24 mouse cellular contexts compared by ENCODE assay signal in genomic region chr6:33259926-33260325, GRCm38 (mm10). TPM values are rescaled to one million over a fixed set of nuclear protein-coding genes. Genes with fewer than 3 reads are reported as not detected.
A peak's percentile ranks its signal among the peaks of the same experiment; 100 is the strongest.
DNase-seq lines count a peak whose midpoint lies in the region; ATAC-seq and TF ChIP-seq lines count a peak whose summit lies in the region.
"Had no signal": no experiment of that assay in that cellular context is flagged by ENCODE, and none has a peak within 500 bp of the region (broad histone marks: within the 10 kb centered on the region; RNA-seq: fewer than 3 reads in every experiment).

No protein-coding gene starts in this region.

- no peak overlapping the region for H3K4me2 ChIP-seq in liver, postnatal 0 days (ENCODE audit: low read depth, low read length)
- H3K4me2 ChIP-seq in liver, embryonic 13.5 days: no peak overlapping the region
- H3K4me2 ChIP-seq: embryonic facial prominence, embryonic 12.5 days; embryonic facial prominence, embryonic 15.5 days; heart, embryonic 11.5 days; hindbrain, embryonic 12.5 days; hindbrain, embryonic 15.5 days had no signal

- no peaks in the 10 kb centered on the region for H3K4me1 ChIP-seq in liver, postnatal 0 days (ENCODE audit: insufficient read depth)
- peaks cover 29% of the 10 kb centered on the region for H3K4me1 ChIP-seq in liver, embryonic 13.5 days (replicated peaks)
- H3K4me1 ChIP-seq: embryonic facial prominence, embryonic 15.5 days had no signal

- WGBS in liver, postnatal 0 days (ENCODE audit: insufficient replicate concordance): 72% methylated on average over 5 of the region's 5 CpGs
- WGBS in liver, embryonic 13.5 days (ENCODE audit: insufficient replicate concordance): 41% methylated on average over 5 of the region's 5 CpGs

- no peaks in the 10 kb centered on the region for H3K9me3 ChIP-seq in liver, postnatal 0 days (ENCODE audit: low read length)
- no peaks in the 10 kb centered on the region for H3K9me3 ChIP-seq in liver, embryonic 13.5 days (replicated peaks)
- H3K9me3 ChIP-seq: embryonic facial prominence, embryonic 12.5 days; embryonic facial prominence, embryonic 15.5 days; G1E; hindbrain, embryonic 12.5 days; hindbrain, embryonic 15.5 days had no signal

- no peak overlapping the region for H3K27ac ChIP-seq in liver, postnatal 0 days (ENCODE audit: low read depth)
- no peak overlapping the region for H3K27ac ChIP-seq in liver, embryonic 13.5 days
- H3K27ac ChIP-seq: embryonic facial prominence, embryonic 12.5 days; embryonic facial prominence, embryonic 15.5 days; heart, adult 2 months; hindbrain, embryonic 12.5 days; hindbrain, embryonic 15.5 days had no signal

- no peak for TF ChIP-seq CTCF in liver, postnatal 0 days (IDR thresholded peaks at IDR 0.05; ENCODE audit: low read depth)

- DNase-seq in liver: peak; percentile 18
- no peak for DNase-seq in liver, postnatal 0 days
- peak; percentile 22 for DNase-seq in liver, embryonic 13.5 days
- no peak for DNase-seq in thymus, postnatal 0 days (ENCODE audit: low spot score)
- DNase-seq in testis, postnatal 10 days (ENCODE audit: low spot score): no peak
- DNase-seq: adrenal gland, adult 2 months; adrenal gland, postnatal 14 days; B cell, adult 2 months; cerebellum, adult 11 months; cerebellum, adult 2 months; cerebellum, adult 9-11 months; cerebellum, postnatal 25 days; forebrain, postnatal 0 days; gastrocnemius, postnatal 25 days; heart, adult 2 months had no signal

- no peaks in the 10 kb centered on the region for H3K27me3 ChIP-seq in liver, postnatal 0 days (ENCODE audit: insufficient read depth, low read length)
- H3K27me3 ChIP-seq in liver, embryonic 13.5 days: no peaks in the 10 kb centered on the region
- H3K27me3 ChIP-seq: CH12.LX; embryonic facial prominence, embryonic 12.5 days; embryonic facial prominence, embryonic 15.5 days; hindbrain, embryonic 12.5 days; hindbrain, embryonic 15.5 days had no signal

- ATAC-seq in liver, postnatal 0 days: no peak
- no peak for ATAC-seq in liver, embryonic 13.5 days (ENCODE audit: low read depth)
- ATAC-seq in megakaryocyte-erythroid progenitor cell, adult 5-6 weeks (replicated peaks; ENCODE audit: low FRiP score, low TSS enrichment, poor library complexity, severe bottlenecking): peak; percentile 94
- ATAC-seq: forebrain, embryonic 14.5 days; forebrain, postnatal 0 days had no signal

- no peak overlapping the region for H3K9ac ChIP-seq in liver, postnatal 0 days (replicated peaks)
- H3K9ac ChIP-seq in liver, embryonic 13.5 days: no peak overlapping the region
- H3K9ac ChIP-seq: embryonic facial prominence, embryonic 12.5 days; embryonic facial prominence, embryonic 15.5 days; forebrain, postnatal 0 days; hindbrain, embryonic 12.5 days; hindbrain, embryonic 15.5 days had no signal

- TF ChIP-seq EP300 in liver, postnatal 0 days (IDR thresholded peaks at IDR 0.05; ENCODE audit: low read depth): no peak

- no peak overlapping the region for H3K4me3 ChIP-seq in liver, postnatal 0 days (ENCODE audit: low read depth, low read length)
- H3K4me3 ChIP-seq in liver, embryonic 13.5 days (replicated peaks): no peak overlapping the region
- H3K4me3 ChIP-seq: embryonic facial prominence, embryonic 12.5 days; embryonic facial prominence, embryonic 15.5 days; heart, adult 2 months; hindbrain, embryonic 12.5 days; hindbrain, embryonic 15.5 days had no signal

- H3K36me3 ChIP-seq in liver, postnatal 0 days (replicated peaks; ENCODE audit: insufficient read depth, low read length): no peaks in the 10 kb centered on the region
- H3K36me3 ChIP-seq in liver, embryonic 13.5 days: peaks cover 7% of the 10 kb centered on the region; the same call in 1 of the 2 replicates
- H3K36me3 ChIP-seq: embryonic facial prominence, embryonic 12.5 days; embryonic facial prominence, embryonic 15.5 days; hindbrain, embryonic 15.5 days had no signal

RNA-seq across cellular contexts. Expression of gene Exoc4, which starts 11.0 kb away (rescaled TPM):
- polyA plus RNA-seq in liver, postnatal 0 days (2015; fragmentation: Nextera tagmentation; extraction: Ambion mirVana): 5.0 TPM in 2 replicates
- 11.0 and 13.8 TPM in 2 replicates for polyA plus RNA-seq in liver, embryonic 13.5 days (2015; fragmentation: Nextera tagmentation; extraction: Ambion mirVana)
- 49.6 and 58.1 TPM in 2 replicates for total RNA-seq in megakaryocyte-erythroid progenitor cell, adult 5-6 weeks (2014; fragmentation: Nextera tagmentation)
- 57.8 and 66.7 TPM in 2 replicates for total RNA-seq in megakaryocyte-erythroid progenitor cell, adult 5-6 weeks (2017)
- polyA plus RNA-seq in thymus, postnatal 0 days (2015; fragmentation: Nextera tagmentation; extraction: Ambion mirVana): 22.0 and 26.9 TPM in 2 replicates

Comparison
In these comparisons a context has a peak if more than half of its experiments do, and no peak if none do; other contexts are left out.
1. DNase-seq: peak in liver (single experiment) and liver, embryonic 13.5 days (single experiment); none in liver, postnatal 0 days (single experiment), thymus, postnatal 0 days (single experiment) and testis, postnatal 10 days (single experiment).